Mouse (Mus musculus) embryo, embryonic 11.5 days (tissue): ENCODE data around the gene Cdk7.

Experiments
- DNase-seq: peaks from one replicate; pipeline ENCODE4 v3.0.0-alpha.2; 2012; ENCODE audit warnings: low read depth, low spot score

Cdk7 gene

GRCm38 (mm10) chr13:100725194-100725593 is 5.5 kb downstream of the Cdk7 start:
- no peak for DNase-seq

- no peak for DNase-seq
These were observed 6.5 kb downstream of the Cdk7 start for GRCm38 (mm10) chr13:100724051-100724754.

- no peak for DNase-seq
These were observed 9.1 kb downstream of the Cdk7 start for GRCm38 (mm10) chr13:100721656-100722055.

GRCm38 (mm10) chr13:100715467-100715866 is 15.3 kb downstream of the Cdk7 start:
- no peak for DNase-seq

- DNase-seq, result no peak
These were observed 24.5 kb downstream of the Cdk7 start for GRCm38 (mm10) chr13:100706206-100706605.

GRCm38 (mm10) chr13:100703468-100703867 is 27.3 kb downstream of the Cdk7 start:
- no peak for DNase-seq

GRCm38 (mm10) chr13:100698866-100699265 is 31.9 kb downstream of the Cdk7 start:
- no peak for DNase-seq

- DNase-seq, result no peak
These were observed 33.2 kb downstream of the Cdk7 start for GRCm38 (mm10) chr13:100697541-100697940.

GRCm38 (mm10) chr13:100687513-100687912 is 43.2 kb downstream of the Cdk7 start:
- DNase-seq, result no peak

- DNase-seq, result no peak
These were observed 46.4 kb downstream of the Cdk7 start for GRCm38 (mm10) chr13:100684355-100684754.

- no peak for DNase-seq
These were observed 47.9 kb downstream of the Cdk7 start for GRCm38 (mm10) chr13:100682837-100683236.

GRCm38 (mm10) chr13:100681615-100682014 is 49.1 kb downstream of the Cdk7 start:
- DNase-seq, result no peak

- no peak for DNase-seq
These were observed 54.7 kb downstream of the Cdk7 start for GRCm38 (mm10) chr13:100675936-100676635.

GRCm38 (mm10) chr13:100670181-100670741 is 60.5 kb downstream of the Cdk7 start:
- DNase-seq, result no peak

GRCm38 (mm10) chr13:100669291-100670022 is 61.3 kb downstream of the Cdk7 start, which contains the start of gene Ccdc125:
Gene Ccdc125 (plus strand): TSS chr13:100669717.
- DNase-seq, result peak; percentile 27

GRCm38 (mm10) chr13:100659864-100660456 is 70.8 kb downstream of the Cdk7 start:
- DNase-seq, result peak; percentile 62

- no peak for DNase-seq
These were observed 72.6 kb downstream of the Cdk7 start for GRCm38 (mm10) chr13:100658091-100658490.
